Mouse (Mus musculus): ENCODE measurements around the gene Ankrd13a.

Ankrd13a gene

DNA sequence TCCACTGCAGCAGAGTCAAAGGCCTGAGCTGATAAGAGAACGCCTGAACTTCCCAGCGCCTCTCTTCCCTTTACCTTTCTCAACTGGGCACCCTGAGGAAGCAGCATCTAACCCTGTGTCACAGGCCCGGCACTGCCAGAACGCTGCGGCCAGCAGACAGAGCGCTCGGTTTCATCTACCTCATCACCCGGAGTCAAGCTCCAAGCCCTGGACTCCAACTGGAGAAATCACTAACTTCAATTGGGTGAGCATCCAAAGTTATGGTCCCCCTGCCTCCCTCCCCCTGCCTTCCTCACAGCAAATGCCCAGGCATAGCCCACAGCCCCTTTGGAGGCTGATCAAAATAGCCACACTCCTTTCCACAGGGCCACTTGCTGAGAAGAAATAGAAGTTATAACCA is 7.8 kb upstream of the Ankrd13a start:
- no peak for DNase-seq (ENCODE audit: low read depth, low spot score)

DNA sequence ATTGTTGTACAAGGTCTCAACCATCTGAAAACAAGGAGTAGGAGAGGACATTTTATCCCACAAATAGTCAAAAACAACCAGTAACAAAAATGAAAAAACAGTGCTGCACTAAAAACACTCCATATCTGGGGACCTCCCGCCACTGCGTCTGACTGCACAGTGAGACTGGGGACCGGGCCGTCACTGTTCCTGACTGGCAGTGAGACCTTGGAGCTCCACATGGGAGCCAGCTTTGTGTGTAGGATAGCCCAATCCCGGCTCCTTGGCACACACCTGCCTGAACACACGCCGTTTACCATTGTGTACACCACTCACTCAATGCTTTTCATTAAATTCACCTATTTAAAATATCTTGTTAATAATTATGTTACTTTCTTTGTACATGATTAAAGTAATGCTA is 7.3 kb upstream of the Ankrd13a start:
- DNase-seq (ENCODE audit: low read depth, low spot score): no peak

DNA sequence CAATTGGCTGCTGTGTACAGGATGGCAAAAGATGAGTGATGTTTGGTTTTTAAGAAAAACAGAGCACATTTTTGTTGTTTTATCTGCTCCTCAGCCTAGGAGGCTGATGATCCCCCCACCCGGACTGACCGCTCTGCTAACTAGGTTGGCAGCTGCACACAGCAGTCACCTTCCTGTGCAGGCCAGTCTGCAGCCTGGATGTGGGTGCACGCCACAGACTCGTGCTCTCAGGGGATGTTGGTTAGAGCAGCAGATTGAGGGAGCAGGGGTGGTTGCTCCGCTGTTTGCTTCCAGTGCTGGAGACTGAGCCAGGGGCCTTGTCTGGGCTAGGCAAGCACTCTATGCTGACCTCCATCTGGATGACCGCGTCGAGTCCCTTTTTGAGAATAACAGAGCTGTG is 4.7 kb upstream of the Ankrd13a start:
- no peak for DNase-seq (ENCODE audit: low read depth, low spot score)

DNA sequence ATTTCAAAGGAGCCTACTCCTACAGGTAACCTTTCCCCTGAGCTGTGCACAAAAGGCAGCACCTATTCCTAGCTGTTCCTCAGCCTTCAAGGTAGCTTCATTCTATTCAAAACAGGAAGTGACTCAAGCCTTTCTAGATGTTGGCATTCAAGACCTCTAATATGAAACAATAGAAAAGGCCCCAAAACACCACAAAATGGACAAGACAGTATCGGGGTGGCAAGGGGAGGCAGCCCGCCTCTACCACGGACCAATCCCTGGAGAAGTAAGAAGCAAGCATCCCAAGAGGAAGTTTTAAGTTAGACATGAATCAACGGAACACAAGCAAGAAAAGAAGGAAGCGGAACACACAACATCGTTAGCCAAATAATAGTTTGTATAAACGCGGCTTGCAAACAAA is 2.7 kb upstream of the Ankrd13a start:
- no peak for DNase-seq (ENCODE audit: low read depth, low spot score)

DNA sequence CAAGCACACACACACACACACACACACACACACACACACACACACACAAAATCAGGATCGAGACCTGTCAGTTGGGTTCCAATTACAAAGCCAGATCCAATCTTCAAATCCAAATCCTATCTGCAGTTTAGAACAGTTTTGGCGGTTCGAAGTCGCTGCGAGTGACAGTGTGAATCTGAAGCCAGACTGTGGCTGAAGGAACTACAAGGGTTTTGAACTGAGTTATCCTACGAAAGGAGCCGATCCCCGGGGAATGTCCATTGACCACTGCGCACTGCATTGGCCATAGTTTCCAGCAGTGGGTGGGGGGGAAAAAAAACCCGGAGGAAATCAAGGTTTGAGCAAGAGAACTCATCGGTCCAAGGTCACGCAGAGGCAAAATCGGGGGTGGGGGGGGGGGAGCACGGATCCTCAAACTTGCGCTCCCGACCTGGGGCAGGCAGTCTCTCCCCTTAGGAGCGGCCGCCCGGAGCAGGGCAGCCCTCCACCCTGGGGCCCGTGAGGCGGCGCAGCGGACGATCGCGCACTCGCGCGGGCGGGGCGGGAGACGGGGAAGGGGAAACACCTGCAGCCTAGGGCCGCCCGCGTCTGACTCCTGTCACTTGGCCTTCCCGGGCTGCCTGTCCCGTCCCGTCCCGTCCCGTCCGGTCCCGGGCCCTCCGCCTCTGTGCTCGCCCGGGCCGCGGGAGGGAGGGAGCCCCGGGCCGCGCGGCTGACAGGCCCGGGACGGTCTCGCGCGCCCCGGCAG is 1.8 kb upstream of the Ankrd13a start:
- DNase-seq (ENCODE audit: low read depth, low spot score): no peak

DNA sequence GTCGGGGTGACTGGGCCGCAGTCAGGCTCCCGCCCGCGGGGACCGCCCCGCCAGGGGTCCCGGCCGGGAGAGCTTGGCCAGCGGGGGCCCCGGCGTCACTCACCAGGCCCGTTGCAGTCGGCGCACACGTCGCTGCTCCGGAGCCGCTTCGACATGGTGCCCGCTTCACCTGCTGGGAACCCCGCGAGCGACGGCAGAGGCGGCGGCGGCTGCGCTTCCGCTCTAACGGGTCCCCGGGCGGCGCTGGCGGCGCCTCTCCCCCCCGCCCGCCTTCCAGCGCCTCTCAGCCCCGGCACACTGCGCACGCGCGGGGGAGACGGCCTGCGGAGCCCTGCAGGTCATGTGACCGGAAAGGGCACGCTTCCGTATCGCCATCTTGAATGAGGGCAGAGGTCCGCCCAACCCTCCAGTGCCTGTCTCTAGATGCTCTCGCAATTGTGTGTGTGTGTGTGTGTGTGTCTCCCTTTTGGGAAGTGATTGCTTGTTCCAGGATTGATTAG is 1.2 kb upstream of the Ankrd13a start:
- DNase-seq (ENCODE audit: low read depth, low spot score): peak; percentile 97

DNA sequence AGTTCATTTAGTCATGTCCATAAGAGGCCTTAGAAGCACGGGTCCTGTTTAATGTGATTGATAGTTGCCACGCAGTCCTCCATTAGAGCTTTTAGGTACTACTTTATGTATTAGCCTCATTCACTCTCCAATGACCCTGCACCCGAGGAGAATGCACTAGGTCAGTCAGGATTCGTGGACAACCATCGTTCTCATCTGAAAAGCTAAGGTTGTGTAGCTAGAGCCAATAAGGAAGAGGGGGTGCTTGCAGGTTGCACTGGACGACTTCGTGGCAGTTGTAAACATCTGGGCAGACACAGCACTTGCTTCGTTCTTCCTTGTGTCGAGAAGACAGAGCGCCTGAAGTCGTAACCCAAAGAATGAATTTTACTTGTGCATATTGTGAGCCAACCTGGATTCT is 697 bp upstream of the Ankrd13a start:
- no peak for DNase-seq (ENCODE audit: low read depth, low spot score)

DNA sequence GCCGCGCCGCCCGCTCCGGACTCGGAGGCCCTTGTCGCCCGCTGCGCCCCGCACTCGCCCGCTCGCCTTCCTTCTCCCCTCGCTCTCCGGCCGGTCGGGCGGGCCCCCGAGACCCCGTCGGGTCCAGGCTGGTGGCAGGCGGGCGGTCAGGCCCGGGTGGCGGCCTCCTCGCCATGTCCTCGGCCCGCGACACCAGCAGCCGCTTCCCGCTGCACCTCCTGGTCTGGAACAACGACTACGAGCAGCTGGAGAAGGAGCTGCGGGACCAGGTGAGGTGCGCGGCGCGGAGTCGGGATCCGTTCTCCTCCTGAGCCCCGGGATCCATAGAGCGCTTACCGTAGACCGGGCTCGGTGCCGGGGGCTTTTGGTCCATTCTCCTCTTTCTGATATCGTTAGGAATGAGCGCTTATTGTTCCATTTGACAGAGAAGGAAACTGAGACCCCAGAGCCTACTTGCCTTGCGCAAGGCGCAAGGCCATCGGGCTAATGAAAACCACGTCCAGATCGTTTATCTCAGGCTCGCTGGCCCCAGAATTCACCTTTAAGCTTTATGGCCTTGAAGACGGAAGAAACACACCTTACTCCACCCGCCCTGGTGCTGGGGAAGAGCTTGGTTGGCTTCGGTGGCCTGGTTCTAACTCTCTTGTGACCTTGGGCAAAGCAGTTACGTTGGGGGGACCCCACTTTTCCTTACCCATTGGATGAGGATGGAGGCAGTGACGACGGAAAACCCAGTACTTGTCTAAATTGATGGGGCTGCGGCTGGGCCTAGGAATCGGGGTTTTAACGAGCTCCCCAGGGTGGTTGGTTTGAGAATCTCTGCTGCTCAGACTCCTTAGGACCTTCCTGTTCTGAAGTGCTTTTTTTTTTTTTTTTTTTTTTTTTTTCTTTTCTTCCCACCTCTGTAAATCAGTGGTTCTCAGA is 841 bp downstream of the Ankrd13a start, which contains the start of gene Git2:
TSS of gene Git2 (minus strand) at position 462 of the 924 bp plus-strand sequence.
- no peak for DNase-seq (ENCODE audit: low read depth, low spot score)

DNA sequence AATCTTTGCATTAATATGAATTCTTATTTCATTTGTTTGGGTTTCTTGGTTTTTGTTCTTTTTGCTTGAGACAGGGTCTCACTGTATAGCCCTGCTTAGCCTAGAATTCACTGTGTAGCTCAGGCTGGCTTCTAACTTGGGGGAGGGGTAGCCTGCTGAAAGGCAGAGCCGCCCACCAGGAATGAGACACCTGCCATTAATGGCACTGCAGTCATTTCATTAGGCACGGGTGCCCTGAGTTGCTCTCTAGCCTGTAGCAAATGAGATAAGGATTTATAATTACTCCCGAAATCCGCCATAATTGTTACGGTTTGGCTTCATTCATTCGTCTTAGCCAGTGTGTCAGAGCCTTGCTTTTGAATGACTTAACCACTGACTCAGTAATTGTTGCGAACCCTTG is 1.7 kb downstream of the Ankrd13a start:
- DNase-seq (ENCODE audit: low read depth, low spot score): no peak

DNA sequence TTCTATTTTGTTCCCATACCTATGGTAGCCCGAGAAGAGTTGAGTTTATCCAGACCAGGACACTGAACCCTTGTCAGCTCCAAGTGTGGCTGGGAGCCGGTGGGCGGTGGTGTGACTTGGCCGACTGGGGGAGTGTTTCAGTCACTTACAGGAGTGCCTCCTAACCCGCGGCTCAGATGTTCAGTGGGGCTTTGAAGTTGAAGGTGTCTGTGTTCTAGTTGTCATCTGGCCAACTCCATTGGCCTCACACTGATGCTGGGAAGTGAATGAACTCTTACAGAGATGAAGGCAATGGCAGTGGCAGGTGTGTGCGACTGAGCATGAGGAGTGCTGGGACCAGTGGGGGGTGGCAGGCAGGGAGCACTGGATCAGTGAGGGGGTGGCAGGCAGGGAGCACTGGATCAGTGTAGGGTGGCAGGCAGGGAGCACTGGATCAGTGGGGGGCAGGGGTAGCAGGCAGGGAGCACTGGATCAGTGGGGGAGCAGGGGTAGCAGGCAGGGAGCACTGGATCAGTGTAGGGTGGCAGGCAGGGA is 5.5 kb downstream of the Ankrd13a start:
- no peak for DNase-seq (ENCODE audit: low read depth, low spot score)

DNA sequence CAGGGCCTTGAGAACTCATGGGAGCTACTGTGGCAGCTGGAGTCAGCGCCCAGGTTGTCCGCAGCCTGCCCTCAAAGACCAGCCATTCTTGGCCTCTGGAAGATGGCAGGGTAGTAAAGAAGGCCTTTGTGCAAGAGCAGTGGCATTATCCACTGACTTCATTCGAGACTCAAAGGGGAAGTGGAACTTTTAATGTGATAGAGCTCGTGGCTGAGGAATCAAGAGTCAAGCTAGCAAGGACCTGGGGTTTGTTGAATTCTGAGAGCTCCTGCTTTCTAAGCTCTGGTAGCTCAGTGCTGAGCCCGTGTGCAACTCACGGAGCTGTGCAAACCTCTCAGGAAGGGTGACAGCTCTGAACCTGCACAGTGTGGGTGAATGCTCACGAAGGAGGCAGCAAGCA is 6.4 kb downstream of the Ankrd13a start:
- no peak for DNase-seq (ENCODE audit: low read depth, low spot score)

DNA sequence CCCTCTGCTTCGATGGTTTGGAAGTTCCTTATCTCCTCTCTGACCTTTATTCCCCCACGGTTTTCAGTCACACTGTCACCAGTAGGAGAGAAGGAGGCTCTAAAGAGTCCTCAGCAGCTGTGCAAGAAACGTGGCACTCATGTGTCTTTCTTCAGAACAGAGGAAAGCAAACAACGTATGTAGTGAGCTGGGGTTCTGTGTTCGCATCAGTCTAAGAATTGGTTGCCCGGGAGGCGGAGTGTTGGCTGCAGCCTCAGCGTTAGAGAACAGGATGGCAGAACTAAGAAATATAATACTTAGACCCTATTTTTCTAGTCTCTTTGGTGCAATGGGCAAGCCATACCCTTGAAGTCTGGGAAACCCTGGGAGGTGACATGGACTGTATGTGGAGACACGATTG is 8.5 kb downstream of the Ankrd13a start:
- no peak for DNase-seq (ENCODE audit: low read depth, low spot score)

DNA sequence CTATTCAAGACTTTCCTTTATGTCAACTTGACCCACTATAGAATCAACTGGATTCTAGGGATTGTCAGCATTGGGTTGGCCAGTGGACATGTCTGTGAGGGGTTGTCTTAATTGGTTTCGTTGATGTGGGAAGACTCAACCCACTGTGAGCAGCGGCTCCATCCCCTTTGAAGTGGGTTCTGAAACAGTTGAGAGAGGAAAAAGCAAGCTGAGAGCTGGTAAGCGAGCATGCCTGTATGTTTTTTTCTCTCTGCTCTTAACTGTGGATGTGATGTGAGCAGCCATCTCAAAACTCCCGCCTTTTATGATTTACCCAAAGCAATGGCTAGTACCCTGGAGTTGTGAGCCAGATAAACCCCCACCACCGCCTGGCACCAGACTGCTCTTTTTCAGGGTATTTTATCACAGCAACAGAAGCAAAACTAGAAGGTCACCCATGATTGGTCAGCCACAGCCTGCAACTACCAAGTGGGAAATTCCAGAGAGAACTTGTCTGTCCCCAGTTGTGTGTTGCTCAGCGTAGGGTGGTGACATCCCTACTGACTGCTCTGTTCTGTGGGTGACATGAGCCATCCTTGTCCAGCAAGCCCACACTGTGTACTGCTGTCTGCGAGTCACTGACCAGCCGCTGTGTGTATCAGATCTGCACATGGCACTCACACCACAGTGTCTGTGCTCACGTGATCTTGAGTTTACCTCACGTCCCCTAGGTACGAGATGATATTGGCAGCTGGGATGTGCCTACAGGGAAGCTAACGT is 9.1 kb downstream of the Ankrd13a start:
- DNase-seq (ENCODE audit: low read depth, low spot score): no peak

DNA sequence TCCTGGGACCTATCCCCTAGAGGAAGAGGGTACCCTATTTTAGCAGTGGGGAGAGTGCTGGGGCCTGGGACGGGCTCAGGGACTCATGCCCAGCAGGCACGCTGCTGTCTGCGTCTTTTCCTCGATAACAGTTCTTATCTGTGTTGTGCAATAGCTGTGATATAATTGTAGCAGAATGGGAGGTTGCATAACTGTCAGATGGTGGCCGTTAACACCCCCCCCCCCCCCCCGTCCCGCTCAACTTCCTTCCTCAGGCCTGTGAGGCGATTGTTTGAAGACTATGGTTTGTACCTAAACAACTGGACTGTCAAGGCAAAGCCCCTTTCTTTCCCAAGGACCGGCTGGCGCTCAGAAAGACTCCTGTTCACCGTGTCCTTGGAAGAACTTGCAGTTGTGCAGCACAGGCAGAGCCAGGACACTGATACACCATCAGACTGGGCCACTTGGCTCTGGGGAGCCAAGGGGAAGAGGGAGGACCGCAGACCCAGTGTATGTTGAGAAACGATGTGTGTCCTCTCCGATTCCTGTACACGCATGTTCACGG is 10.2 kb downstream of the Ankrd13a start:
- peak; percentile 52 for DNase-seq (ENCODE audit: low read depth, low spot score)

DNA sequence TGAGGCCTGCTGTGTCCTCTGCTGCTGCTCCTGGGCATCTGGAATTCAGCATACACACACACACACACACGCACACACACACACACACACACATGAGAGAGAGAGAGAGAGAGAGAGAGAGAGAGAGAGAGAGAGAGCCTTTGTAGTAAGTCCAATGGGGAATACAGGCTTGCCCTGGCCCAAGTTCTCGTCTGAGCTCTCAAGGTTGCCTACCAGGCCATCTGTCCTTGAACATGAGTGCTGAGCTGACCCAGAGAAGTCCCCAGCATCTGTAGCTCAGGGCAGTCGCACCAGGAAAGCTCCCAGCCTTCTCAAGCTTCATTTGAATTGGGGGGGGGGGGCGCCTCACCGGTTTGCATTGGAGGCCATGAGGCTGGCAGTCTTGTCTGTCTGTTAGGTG is 10.7 kb downstream of the Ankrd13a start:
- DNase-seq (ENCODE audit: low read depth, low spot score): no peak

DNA sequence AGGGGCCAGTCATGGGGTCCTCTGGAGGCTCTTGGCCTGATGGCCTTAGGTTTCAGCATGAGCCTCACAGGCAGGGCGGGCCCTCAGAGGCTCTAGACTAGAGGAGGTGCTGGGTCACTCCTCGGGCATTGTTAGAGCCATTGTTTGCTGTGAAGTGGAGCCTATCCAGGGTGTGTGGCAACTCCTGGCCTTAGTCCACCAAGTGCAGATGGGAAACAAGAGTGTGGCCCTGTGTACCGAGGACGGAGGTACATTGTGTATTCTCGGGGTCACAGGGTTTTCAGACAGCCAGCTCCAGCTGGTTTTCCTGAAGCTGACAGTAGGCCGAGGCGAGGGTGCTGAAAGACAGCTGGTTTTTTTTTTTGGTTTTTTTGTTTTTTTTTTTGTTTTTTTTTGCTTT is 18.8 kb downstream of the Ankrd13a start:
- DNase-seq (ENCODE audit: low read depth, low spot score): no peak

DNA sequence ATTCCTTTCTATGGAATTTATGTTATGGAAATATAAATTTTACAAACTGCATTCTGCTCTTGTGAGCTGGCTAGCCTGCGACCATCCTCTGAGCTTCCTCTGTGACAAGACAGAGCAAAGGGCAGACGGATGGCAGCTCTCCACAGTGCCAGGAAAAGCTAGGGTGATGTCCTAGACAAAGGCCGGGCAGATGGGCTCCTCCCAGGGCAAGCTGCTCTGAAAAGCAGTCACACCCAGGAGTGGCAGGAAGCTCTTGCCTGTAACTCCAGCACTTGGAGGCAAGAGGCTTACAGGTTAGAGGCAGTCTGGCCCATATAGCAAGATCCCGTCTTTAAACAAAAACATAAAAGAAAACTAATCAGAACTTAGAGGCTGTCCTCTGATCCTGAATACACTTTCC is 20.1 kb downstream of the Ankrd13a start:
- DNase-seq (ENCODE audit: low read depth, low spot score): no peak

DNA sequence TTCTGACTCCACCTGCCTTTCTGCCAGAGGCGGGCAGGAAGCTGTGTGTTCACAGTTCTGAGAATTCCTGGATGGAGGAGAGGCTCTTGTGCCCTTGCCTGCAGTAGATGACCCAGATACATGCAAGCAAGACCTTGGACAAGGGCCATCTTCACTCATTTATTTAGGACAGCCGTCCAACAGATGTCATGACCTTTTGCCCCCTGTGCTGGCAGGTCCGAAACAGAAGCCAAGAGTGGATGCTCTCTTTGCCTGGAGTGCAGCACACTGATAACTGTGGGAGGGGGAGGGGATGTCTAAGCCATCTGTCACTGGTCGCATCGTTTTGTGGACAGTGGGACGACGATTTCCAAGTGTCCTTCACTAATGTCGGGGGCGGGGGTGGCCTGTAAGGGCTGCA is 20.8 kb downstream of the Ankrd13a start:
- DNase-seq (ENCODE audit: low read depth, low spot score): no peak

DNA sequence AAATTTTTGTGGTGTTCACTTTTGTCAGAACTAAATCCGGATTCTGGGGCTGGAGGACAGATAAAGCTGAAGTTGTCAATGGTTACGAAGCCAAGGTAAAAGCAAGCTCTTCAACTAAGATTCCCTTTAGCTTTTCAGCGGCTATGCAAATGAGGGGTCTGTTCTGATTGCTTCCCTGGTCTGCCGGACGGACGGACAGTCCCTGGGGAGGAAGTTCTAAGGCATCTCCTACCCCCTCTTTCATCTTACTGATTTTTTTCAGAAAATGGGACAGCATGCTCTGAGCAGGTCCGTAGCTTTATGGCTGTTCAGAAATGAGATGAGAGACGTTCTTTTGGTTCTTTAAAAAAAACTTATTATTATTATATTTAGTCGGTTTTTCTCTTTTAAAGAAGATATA is 21.2 kb downstream of the Ankrd13a start:
- DNase-seq (ENCODE audit: low read depth, low spot score): no peak

DNA sequence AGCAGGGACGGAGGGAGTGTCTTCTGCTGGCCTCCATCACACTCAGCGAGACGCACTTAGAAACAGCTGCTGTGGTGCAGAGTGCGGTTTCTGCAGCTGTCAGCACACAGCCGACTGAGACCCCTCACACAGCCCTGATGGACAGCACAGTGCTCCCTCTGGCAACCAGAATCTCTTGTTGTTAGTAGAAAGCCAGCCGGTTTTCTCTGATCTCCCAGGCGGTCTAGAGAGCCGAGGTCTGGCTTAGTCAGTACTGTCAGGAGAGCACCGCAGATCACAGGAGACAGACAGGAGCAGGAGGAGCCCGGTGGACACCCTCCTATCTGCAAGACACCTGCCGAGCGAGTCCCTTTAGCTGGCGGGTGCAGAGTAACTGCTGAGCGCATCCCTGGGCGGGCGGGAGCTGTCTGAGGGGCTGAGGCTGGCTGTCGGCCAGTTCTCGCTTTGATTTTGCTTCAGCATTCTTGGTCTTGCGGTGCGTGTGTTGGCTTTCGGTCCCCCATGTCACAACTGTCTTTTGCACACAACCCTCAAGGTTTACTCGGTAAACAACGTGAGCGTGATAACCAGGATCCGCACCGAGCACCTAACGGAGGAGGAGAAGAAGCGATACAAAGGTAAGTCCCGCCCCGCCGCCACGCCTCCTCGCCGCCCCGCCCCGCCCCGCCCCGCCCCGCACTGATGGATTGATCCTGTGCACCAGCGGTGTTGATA is 22.0 kb downstream of the Ankrd13a start:
- no peak for DNase-seq (ENCODE audit: low read depth, low spot score)

DNA sequence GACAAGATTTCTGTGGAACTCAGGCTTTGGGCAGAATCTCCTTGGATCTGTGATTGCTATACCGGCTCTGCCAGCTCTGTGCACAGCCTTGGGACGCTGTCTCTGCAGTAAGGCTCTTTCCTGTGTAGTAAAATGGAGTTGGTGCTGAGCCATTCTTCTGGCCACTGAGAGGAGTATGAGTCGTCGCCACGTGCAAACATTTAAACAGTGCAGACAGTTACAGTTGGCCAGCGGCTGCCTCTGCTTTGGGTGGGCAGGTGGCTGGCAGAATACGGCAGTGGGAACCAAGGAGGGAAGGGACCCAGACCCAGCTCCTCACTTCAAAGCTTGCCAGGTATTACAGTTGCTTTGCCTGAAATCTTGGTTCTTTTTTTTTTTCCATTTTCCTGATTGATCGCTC is 22.8 kb downstream of the Ankrd13a start:
- DNase-seq (ENCODE audit: low read depth, low spot score): no peak

Data from skeletal muscle tissue, adult 2 months (tissue).